Mouse (Mus musculus) intestine, postnatal 0 days (tissue): ENCODE results near the gene Kank4. TPM values are rescaled to one million over a fixed set of nuclear protein-coding genes. Genes with fewer than 3 reads are reported as not detected.
A peak's percentile ranks its signal among the peaks of the same experiment; 100 is the strongest.
"Not testable (repeated sequence)": the region's sequence is repeated elsewhere in the genome, so short reads cannot be mapped to it uniquely, and the experiment has no call there.

Experiments
- ATAC-seq: fragments of 200-750 bp; cut with Nextera tagmentation; 2 replicates; pipeline ENCODE4 v1.8.0; 2017; ENCODE audit warnings: mild to moderate bottlenecking, moderate TSS enrichment, moderate library complexity
- H3K27ac ChIP-seq: fragments of 300-500 bp; sonication (generic); 2 replicates; pipeline ENCODE4 v1.5.1; 2014; ENCODE audit warnings: mild to moderate bottlenecking, low read depth, low read length, moderate library complexity
- H3K27me3 ChIP-seq: fragments of 300-500 bp; sonication (generic); replicated peaks from 2 replicates; pipeline ENCODE4 v1.6.1; 2014; ENCODE audit warnings: low read length, mixed read lengths; ENCODE audit not compliant: control insufficient read depth, insufficient read depth
- H3K36me3 ChIP-seq: fragments of 300-500 bp; sonication (generic); 2 replicates; pipeline ENCODE4 v1.6.1; 2014; ENCODE audit warnings: mild to moderate bottlenecking, moderate library complexity; ENCODE audit not compliant: control insufficient read depth, insufficient read depth
- H3K4me1 ChIP-seq: fragments of 300-500 bp; sonication (generic); replicated peaks from 2 replicates; pipeline ENCODE4 v1.6.1; 2014; ENCODE audit warnings: antibody characterized with exemption, low read length, mixed read lengths; ENCODE audit not compliant: control insufficient read depth, insufficient read depth
- H3K4me2 ChIP-seq: fragments of 300-500 bp; sonication (generic); replicated peaks from 2 replicates; pipeline ENCODE4 v1.6.1; 2014; ENCODE audit warnings: low read depth, mild to moderate bottlenecking, moderate library complexity
- H3K4me3 ChIP-seq: fragments of 300-500 bp; sonication (generic); 2 replicates; pipeline ENCODE4 v1.5.1; 2014; ENCODE audit warnings: low read depth, low read length
- H3K9ac ChIP-seq: fragments of 300-500 bp; sonication (generic); 2 replicates; pipeline ENCODE4 v1.6.1; 2014; ENCODE audit warnings: mild to moderate bottlenecking, low read depth, low read length
- H3K9me3 ChIP-seq: fragments of 300-500 bp; sonication (generic); 2 replicates; pipeline ENCODE4 v1.6.1; 2016; ENCODE audit warnings: mixed run types; ENCODE audit not compliant: control insufficient read depth
- CTCF ChIP-seq: sonication (generic); IDR thresholded peaks from 2 replicates; pipeline ENCODE4 v1.5.1; 2016; ENCODE audit warnings: low read depth, mild to moderate bottlenecking, control low read depth, antibody characterized with exemption, moderate library complexity
- WGBS: fragments of 180-500 bp; shearing (Covaris S2); extraction: QIAGEN DNeasy Blood & Tissue Kit; methylation state at CpG from one replicate; pipeline ENCODE4 v1.1.7; 2014; 5-methylcytosine and 5-hydroxymethylcytosine counted together
- polyA plus RNA-seq: library from polyadenylated mRNA; unstranded; fragments of >200 nt; fragmentation: Nextera tagmentation; extraction: Ambion mirVana; gene quantifications from 2 replicates; pipeline ENCODE4 v1.2.1, GENCODE M21; 2015

The Kank4 gene
- polyA plus RNA-seq, 1 experiment from 2014 or later: 0.31 TPM

DNA sequence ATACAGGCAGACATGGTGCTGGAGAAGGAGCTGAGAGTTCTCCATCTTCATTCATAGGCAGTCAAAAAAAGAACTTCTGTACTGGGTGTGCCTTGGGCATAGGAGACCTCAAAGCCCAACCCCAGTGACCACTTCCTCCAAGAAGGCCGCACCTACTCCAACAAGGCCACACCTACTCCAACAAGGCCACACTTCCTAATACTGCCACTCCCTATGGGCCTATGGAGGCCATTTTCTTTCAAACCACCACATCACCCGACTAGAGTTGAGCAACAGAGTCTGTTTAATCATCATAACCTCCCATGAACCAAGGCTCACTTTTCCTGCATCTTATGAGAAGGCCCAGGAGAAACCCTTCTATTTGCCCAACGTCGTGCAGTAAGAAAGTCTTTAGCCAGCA is 27.9 kb upstream of the Kank4 start:
- peak; percentile 41; the same call in 1 of the 2 replicates for ATAC-seq
- no peaks in the 10 kb centered on the region for H3K4me1 ChIP-seq
- no peak for TF ChIP-seq CTCF
- H3K36me3 ChIP-seq: no peaks in the 10 kb centered on the region
- no peaks in the 10 kb centered on the region for H3K9me3 ChIP-seq
- no peak overlapping the region for H3K27ac ChIP-seq
- H3K9ac ChIP-seq: no peak overlapping the region
- H3K4me3 ChIP-seq: no peak overlapping the region
- WGBS: 87% methylated on average over 4 of the region's 4 CpGs
- H3K27me3 ChIP-seq: no peaks in the 10 kb centered on the region
- H3K4me2 ChIP-seq: no peak overlapping the region

DNA sequence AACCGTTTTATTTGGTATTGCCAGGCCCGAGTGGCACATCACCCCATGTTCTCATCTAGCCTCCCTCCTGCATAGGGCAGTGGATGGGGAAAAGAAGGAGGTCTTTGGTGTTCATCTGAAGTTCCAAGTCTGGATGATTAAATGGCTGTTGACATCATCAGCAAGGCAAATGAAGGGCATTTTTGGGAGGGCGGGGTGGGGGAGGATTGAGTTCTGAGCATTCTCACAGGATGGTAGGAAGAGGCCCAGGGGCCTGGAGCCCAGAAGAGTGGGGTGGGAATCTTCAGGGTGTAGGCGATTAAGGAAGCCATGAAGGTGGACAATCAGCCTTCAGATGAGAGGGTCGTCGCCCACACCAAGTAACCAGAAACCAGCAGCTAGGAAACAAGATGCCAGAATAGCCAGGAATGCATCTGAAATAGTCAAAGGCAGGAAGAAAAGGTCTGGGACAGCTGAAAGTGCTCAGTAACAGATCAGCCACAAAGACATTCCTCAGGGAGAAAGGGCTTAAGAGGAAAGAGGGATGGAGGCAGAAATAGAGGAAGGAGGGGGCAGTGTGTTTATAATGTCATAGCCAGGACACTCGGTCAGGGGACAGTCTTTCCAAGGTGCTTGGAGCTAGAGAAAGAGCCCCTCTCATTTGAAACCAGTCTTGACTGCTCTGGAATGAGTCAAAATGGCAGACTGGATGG is 26.7 kb upstream of the Kank4 start:
- Histone ChIP-seq H3K36me3 (no peaks in the 10 kb centered on the region), H3K4me1 (no peaks in the 10 kb centered on the region), H3K27ac (no peak overlapping the region), H3K27me3 (no peaks in the 10 kb centered on the region), H3K9me3 (no peaks in the 10 kb centered on the region), H3K4me2 (no peak overlapping the region), H3K4me3 (no peak overlapping the region), H3K9ac (no peak overlapping the region)
- no peak for TF ChIP-seq CTCF
- no peak for ATAC-seq
- 79% methylated on average over 7 of the region's 7 CpGs for WGBS

DNA sequence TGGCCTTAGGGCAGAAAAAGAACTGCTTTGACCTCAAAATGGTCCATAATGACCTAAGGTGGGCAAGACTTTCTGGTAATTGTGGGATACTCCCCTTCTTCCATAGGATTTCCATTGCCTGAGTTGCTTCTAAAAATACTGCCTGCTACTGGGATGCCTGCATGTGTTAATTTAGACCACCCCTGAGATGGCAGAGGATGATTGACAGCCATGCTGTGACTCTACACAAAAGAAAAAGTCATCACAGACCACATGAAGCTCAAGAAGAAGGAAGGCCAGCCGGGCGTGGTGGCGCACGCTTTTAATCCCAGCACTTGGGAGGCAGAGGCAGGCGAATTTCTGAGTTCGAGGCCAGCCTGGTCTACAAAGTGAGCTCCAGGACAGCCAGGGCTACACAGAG is 23.9 kb upstream of the Kank4 start:
- not testable (repeated sequence) for H3K4me3 ChIP-seq, H3K27me3 ChIP-seq, H3K4me2 ChIP-seq, H3K9ac ChIP-seq, H3K9me3 ChIP-seq, H3K36me3 ChIP-seq, H3K27ac ChIP-seq, ATAC-seq, H3K4me1 ChIP-seq
- WGBS: 95% methylated on average over 6 of the region's 6 CpGs

DNA sequence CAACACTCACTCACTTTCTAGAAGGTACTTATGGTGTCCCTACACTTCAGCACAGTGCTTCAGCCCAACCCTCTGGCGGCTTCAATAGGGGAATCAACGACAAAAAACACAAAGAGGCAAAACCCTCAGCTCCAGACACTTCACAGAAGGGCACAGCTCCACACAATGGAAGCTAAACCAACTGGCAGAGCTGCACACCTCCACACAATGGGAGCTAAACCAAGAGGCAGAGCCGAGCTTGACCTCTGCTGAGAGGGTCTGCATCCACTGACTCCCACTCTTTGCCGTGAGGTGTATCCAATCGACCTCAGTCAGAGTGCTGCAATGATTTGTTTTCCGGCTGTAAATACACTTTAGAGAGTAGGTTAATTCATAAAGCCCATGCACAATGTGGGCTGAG is 23.2 kb upstream of the Kank4 start:
- Histone ChIP-seq H3K27me3 (no peaks in the 10 kb centered on the region), H3K36me3 (no peaks in the 10 kb centered on the region), H3K4me3 (no peak overlapping the region), H3K27ac (no peak overlapping the region), H3K9ac (no peak overlapping the region), H3K4me2 (no peak overlapping the region), H3K9me3 (no peaks in the 10 kb centered on the region), H3K4me1 (no peaks in the 10 kb centered on the region)
- TF ChIP-seq CTCF: no peak
- 78% methylated on average over 6 of the region's 6 CpGs for WGBS
- no peak for ATAC-seq

DNA sequence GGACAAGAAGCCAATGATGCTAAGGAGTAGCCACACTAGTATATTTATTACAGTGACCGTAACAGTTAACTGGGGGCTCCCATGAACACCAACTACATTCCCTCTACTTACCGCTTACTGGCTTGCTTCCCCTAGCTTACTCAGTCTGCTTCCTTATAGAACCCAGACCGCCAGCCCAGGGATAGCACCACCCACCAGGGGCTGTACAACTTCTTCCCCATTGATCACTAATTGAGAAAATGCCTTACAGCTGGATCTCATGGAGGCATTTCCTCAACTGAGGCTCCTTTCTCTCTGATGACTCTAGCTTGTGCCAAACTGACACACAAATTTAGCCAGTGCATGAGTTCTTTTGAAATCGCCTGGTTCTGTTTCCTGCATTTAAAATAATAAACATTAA is 21.6 kb upstream of the Kank4 start:
- WGBS: 90% methylated on average over 4 of the region's 4 CpGs
- Histone ChIP-seq H3K9ac (no peak overlapping the region), H3K4me2 (no peak overlapping the region), H3K4me3 (no peak overlapping the region), H3K27me3 (no peaks in the 10 kb centered on the region), H3K27ac (no peak overlapping the region), H3K36me3 (no peaks in the 10 kb centered on the region), H3K9me3 (no peaks in the 10 kb centered on the region), H3K4me1 (no peaks in the 10 kb centered on the region)
- no peak for TF ChIP-seq CTCF
- no peak for ATAC-seq

DNA sequence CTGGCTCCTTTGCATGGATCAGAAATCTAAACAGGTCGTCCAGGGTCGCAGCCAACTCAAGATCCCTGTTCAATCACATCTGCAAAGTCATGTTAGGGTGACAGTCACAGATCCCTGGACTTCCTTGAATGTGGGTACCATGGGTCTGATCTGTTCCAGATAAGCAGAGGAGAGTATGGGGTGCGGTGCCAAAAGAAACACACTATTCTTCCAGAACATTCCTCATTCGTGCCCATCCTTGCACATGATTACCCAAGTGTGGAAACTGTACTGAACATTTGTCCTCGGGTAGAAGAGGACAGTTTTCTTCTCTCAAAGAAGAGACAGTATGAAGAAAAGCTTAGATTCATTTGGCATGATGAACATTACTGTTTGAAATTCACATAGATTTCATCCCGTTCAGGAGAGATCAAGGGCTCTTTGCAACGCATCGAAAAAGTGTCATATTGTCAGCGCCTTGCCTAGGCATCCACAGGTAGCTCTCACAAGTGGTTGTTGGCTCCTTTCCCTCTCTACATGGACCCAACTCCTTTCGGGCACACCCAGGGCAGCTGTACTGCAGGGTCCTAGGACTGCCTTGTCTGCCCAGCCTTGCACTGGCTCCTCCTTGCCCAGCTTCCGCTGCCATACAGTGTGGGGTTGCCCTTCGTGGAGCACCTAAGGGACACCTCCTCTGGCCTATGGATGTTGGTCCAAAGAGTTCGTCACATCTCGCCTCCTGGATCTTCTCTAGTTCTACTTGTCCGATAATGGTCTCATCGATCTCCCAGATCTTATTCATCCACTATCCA is 20.6 kb upstream of the Kank4 start:
- Histone ChIP-seq H3K27me3 (no peaks in the 10 kb centered on the region), H3K9ac (no peak overlapping the region), H3K4me2 (no peak overlapping the region), H3K36me3 (no peaks in the 10 kb centered on the region), H3K4me1 (no peaks in the 10 kb centered on the region), H3K27ac (no peak overlapping the region), H3K9me3 (no peaks in the 10 kb centered on the region), H3K4me3 (no peak overlapping the region)
- no peak for ATAC-seq
- TF ChIP-seq CTCF: no peak
- WGBS: 92% methylated on average over 16 of the region's 16 CpGs
